Mouse (Mus musculus) midbrain, embryonic 12.5 days (tissue): ENCODE data around the gene Taf15. TPM values are rescaled to one million over a fixed set of nuclear protein-coding genes. Genes with fewer than 3 reads are reported as not detected.
A peak's percentile ranks its signal among the peaks of the same experiment; 100 is the strongest.

Experiments
- ATAC-seq: fragments of 200-750 bp; cut with Nextera tagmentation; 2 replicates; pipeline ENCODE4 v1.8.0; 2017; ENCODE audit warnings: low read depth, moderate TSS enrichment, moderate library complexity; ENCODE audit not compliant: low FRiP score
- H3K27ac ChIP-seq: fragments of 300-500 bp; sonication (generic); replicated peaks from 2 replicates; pipeline ENCODE4 v1.5.1; 2016; ENCODE audit warnings: mild to moderate bottlenecking
- H3K27me3 ChIP-seq: fragments of 300-500 bp; sonication (generic); 2 replicates; pipeline ENCODE4 v1.6.1; 2016; ENCODE audit warnings: mild to moderate bottlenecking
- H3K36me3 ChIP-seq: fragments of 300-500 bp; sonication (generic); 2 replicates; pipeline ENCODE4 v1.6.1; 2016
- H3K4me1 ChIP-seq: fragments of 300-500 bp; sonication (generic); 2 replicates; pipeline ENCODE4 v1.6.1; 2016
- H3K4me2 ChIP-seq: fragments of 300-500 bp; sonication (generic); replicated peaks from 2 replicates; pipeline ENCODE4 v1.6.1; 2016; ENCODE audit warnings: mild to moderate bottlenecking, moderate library complexity
- H3K4me3 ChIP-seq: fragments of 300-500 bp; sonication (generic); 2 replicates; pipeline ENCODE4 v1.5.1; 2016; ENCODE audit warnings: mild to moderate bottlenecking
- H3K9ac ChIP-seq: fragments of 300-500 bp; sonication (generic); replicated peaks from 2 replicates; pipeline ENCODE4 v1.6.1; 2016; ENCODE audit warnings: mild to moderate bottlenecking, moderate library complexity
- H3K9me3 ChIP-seq: fragments of 300-500 bp; sonication (generic); 2 replicates; pipeline ENCODE4 v1.6.1; 2016; ENCODE audit warnings: mild to moderate bottlenecking
- WGBS: fragments of 180-500 bp; shearing (Covaris S2); methylation state at CpG from one replicate; pipeline ENCODE4 v1.1.7; 2016; 5-methylcytosine and 5-hydroxymethylcytosine counted together
- polyA plus RNA-seq: library from polyadenylated mRNA; unstranded; fragments of >200 nt; fragmentation: Nextera tagmentation; extraction: Ambion mirVana; gene quantifications from 2 replicates; pipeline ENCODE4 v1.2.1, GENCODE M21; 2016

The Taf15 gene
- polyA plus RNA-seq, 1 experiment from 2014 or later: 17.0 TPM

GRCm38 (mm10) chr11:83443824-83444223 is 29.1 kb upstream of the Taf15 start:
- Histone ChIP-seq H3K9ac (no peak overlapping the region), H3K36me3 (no peaks in the 10 kb centered on the region), H3K4me3 (no peak overlapping the region), H3K9me3 (no peaks in the 10 kb centered on the region), H3K27ac (no peak overlapping the region), H3K27me3 (peaks cover 82% of the 10 kb centered on the region), H3K4me2 (no peak overlapping the region), H3K4me1 (peaks cover 23% of the 10 kb centered on the region)
- 12% methylated on average over 7 of the region's 7 CpGs for WGBS
- no peak for ATAC-seq

GRCm38 (mm10) chr11:83445001-83445400 is 27.9 kb upstream of the Taf15 start:
- H3K4me1 ChIP-seq: peaks cover 26% of the 10 kb centered on the region
- ATAC-seq: no peak
- no peaks in the 10 kb centered on the region for H3K9me3 ChIP-seq

GRCm38 (mm10) chr11:83447612-83448011 is 25.3 kb upstream of the Taf15 start:
- ATAC-seq: no peak
- Histone ChIP-seq H3K9me3 (no peaks in the 10 kb centered on the region), H3K27ac (no peak overlapping the region), H3K4me2 (no peak overlapping the region), H3K4me3 (no peak overlapping the region), H3K27me3 (peaks cover 71% of the 10 kb centered on the region), H3K4me1 (peaks cover 23% of the 10 kb centered on the region), H3K9ac (no peak overlapping the region), H3K36me3 (no peaks in the 10 kb centered on the region)
- WGBS: 83% methylated on average over 10 of the region's 10 CpGs

More at GRCm38 (mm10) chr11:83445001-83445400, 27.9 kb upstream of the Taf15 start:
- 29% methylated on average over 19 of the region's 19 CpGs for WGBS
- H3K27ac ChIP-seq: no peak overlapping the region
- H3K27me3 ChIP-seq: peaks cover 85% of the 10 kb centered on the region
- H3K4me2 ChIP-seq: peak overlapping the region; percentile 35; the same call in 1 of the 2 replicates
- H3K9ac ChIP-seq: no peak overlapping the region
- H3K36me3 ChIP-seq: no peaks in the 10 kb centered on the region
- H3K4me3 ChIP-seq: peak overlapping the region; percentile 18; the same call in 1 of the 2 replicates

DNA sequence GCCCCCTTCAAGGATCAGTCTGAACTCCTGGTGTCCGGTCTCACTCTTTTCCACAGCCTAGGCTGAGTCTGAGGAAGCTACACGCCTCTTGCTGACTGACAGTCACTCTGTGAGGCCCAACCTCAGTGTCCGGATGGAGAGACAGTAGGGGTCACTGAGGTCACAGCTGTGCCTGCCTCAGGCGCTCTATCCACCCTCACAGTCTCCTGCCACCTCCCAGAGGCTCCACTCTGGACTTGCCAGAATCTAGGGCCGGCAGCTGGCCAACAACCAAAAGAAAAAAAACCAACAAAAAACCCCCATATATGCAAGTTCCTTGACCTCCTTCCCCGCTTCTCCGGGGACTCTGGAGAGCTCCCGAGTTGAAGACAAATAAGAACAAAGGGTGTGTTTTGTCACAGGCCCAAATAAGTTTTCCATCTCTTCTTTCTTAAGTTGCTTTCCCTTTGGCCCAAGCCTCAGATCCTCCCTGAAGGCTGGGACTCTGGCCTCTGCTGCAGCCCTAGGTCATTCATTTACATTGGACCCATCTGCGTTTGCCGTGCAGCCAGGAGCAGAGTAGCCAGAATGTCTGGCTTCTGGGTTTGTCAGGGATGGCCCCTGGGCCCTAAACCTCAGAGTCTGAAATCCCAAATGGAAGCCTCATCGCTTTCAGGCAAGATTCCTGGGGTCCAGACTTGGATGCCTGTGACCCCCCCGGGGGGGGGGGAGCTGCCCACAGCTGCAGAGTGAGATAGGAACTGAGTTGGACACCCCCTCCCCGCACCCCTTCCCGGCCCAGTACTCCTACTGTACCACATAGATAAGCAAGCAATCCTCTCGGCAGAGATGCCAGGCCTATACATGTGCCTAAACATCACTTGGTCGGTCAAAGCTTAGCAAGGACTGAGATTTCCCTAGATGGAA is 24.6 kb upstream of the Taf15 start:
- H3K9me3 ChIP-seq: no peaks in the 10 kb centered on the region
- peaks cover 66% of the 10 kb centered on the region for H3K27me3 ChIP-seq
- no peak overlapping the region for H3K4me2 ChIP-seq
- ATAC-seq: no peak
- H3K9ac ChIP-seq: no peak overlapping the region
- H3K4me1 ChIP-seq: peaks cover 21% of the 10 kb centered on the region
- H3K36me3 ChIP-seq: no peaks in the 10 kb centered on the region
- H3K4me3 ChIP-seq: no peak overlapping the region
- WGBS: 50% methylated on average over 16 of the region's 16 CpGs
- no peak overlapping the region for H3K27ac ChIP-seq

DNA sequence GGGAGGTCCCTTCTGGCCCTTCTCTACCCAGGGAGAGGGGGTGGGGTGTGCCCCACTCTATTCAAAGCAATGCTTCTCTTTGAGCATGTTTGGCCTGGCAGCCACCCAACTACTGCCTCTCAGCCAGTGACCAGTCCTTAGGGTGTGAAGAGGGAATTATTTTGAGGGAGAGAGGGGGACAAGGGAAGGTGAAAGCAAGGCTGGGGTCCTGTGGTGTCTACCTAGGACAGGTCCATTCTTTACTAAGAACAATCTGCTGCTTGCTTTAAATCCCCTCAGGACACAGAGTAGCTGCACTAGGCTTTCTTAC is 24.0 kb upstream of the Taf15 start:
- Histone ChIP-seq H3K36me3 (no peaks in the 10 kb centered on the region), H3K4me3 (no peak overlapping the region), H3K9me3 (no peaks in the 10 kb centered on the region), H3K4me1 (peaks cover 19% of the 10 kb centered on the region), H3K4me2 (no peak overlapping the region), H3K27ac (no peak overlapping the region), H3K27me3 (peaks cover 60% of the 10 kb centered on the region), H3K9ac (no peak overlapping the region)
- no peak for ATAC-seq

DNA sequence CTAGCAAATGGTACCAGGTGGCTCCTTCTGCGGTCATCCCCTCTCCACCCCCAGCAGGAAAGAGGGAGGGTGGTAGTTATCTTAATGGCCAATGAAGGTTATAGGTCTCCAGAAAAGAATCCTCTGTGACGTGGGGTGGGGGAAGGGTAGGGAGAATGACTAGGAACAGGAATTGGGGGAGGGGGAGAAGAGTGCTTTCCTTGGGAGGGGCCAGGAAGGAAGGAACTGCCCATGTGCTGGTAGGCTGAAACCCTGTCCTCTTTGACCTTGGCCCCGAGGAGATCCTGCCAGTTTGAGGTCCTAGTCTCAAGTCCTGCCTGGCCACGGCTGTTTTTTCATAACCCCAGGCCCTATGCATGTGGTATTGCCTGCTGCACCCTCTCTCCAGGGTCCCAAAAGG is 23.6 kb upstream of the Taf15 start:
- Histone ChIP-seq H3K27me3 (peaks cover 56% of the 10 kb centered on the region), H3K9ac (no peak overlapping the region), H3K36me3 (no peaks in the 10 kb centered on the region), H3K4me1 (peaks cover 18% of the 10 kb centered on the region), H3K27ac (no peak overlapping the region), H3K4me2 (no peak overlapping the region), H3K9me3 (no peaks in the 10 kb centered on the region), H3K4me3 (no peak overlapping the region)
- ATAC-seq: no peak
- 70% methylated on average over 4 of the region's 4 CpGs for WGBS

DNA sequence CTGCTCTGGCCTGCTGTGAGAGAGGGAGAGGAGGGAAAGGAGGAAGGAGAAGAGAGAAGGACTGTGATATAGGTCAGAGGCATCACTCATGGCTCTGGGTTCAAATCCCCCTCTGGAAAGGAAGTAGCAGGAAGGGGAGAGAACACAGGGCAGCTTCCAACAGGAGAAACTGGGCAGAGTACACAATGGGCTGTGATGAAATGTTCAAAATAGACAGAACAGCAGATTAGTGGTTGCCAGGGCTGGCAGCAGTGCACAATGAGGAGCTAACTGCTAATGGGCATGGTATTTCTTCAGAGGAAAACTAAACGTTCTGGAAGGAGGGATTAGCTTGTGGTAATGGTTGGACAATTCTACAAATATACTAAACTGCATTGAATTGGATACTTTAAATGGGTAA is 22.3 kb upstream of the Taf15 start:
- H3K9me3 ChIP-seq: no peaks in the 10 kb centered on the region
- no peak overlapping the region for H3K9ac ChIP-seq
- H3K27ac ChIP-seq: no peak overlapping the region
- ATAC-seq: no peak
- H3K4me1 ChIP-seq: peaks cover 15% of the 10 kb centered on the region
- 19% methylated on average over 1 of the region's 1 CpGs for WGBS
- no peak overlapping the region for H3K4me2 ChIP-seq
- no peak overlapping the region for H3K4me3 ChIP-seq
- no peaks in the 10 kb centered on the region for H3K36me3 ChIP-seq
- peaks cover 56% of the 10 kb centered on the region for H3K27me3 ChIP-seq

GRCm38 (mm10) chr11:83451281-83451680 is 21.6 kb upstream of the Taf15 start:
- H3K4me2 ChIP-seq: no peak overlapping the region
- H3K27ac ChIP-seq: no peak overlapping the region
- peaks cover 15% of the 10 kb centered on the region for H3K4me1 ChIP-seq
- 91% methylated on average over 10 of the region's 10 CpGs for WGBS
- no peak overlapping the region for H3K4me3 ChIP-seq
- no peaks in the 10 kb centered on the region for H3K36me3 ChIP-seq
- ATAC-seq: no peak
- H3K27me3 ChIP-seq: peaks cover 56% of the 10 kb centered on the region
- H3K9me3 ChIP-seq: no peaks in the 10 kb centered on the region
- H3K9ac ChIP-seq: no peak overlapping the region

- Histone ChIP-seq H3K9me3 (no peaks in the 10 kb centered on the region), H3K4me1 (peaks cover 15% of the 10 kb centered on the region), H3K9ac (no peak overlapping the region), H3K36me3 (no peaks in the 10 kb centered on the region), H3K27ac (no peak overlapping the region), H3K4me2 (no peak overlapping the region), H3K27me3 (peaks cover 43% of the 10 kb centered on the region), H3K4me3 (no peak overlapping the region)
- 41% methylated on average over 4 of the region's 4 CpGs for WGBS
- ATAC-seq: no peak
These were observed 18.3 kb upstream of the Taf15 start for GRCm38 (mm10) chr11:83454548-83454947.

- H3K27me3 ChIP-seq: peaks cover 44% of the 10 kb centered on the region
- peaks cover 15% of the 10 kb centered on the region for H3K4me1 ChIP-seq
- H3K36me3 ChIP-seq: no peaks in the 10 kb centered on the region
- no peak for ATAC-seq
- no peak overlapping the region for H3K9ac ChIP-seq
- no peak overlapping the region for H3K4me2 ChIP-seq
- no peak overlapping the region for H3K27ac ChIP-seq
- no peaks in the 10 kb centered on the region for H3K9me3 ChIP-seq
- WGBS: 79% methylated on average over 3 of the region's 3 CpGs
- H3K4me3 ChIP-seq: no peak overlapping the region
These were observed 17.3 kb upstream of the Taf15 start for GRCm38 (mm10) chr11:83455608-83456007.

DNA sequence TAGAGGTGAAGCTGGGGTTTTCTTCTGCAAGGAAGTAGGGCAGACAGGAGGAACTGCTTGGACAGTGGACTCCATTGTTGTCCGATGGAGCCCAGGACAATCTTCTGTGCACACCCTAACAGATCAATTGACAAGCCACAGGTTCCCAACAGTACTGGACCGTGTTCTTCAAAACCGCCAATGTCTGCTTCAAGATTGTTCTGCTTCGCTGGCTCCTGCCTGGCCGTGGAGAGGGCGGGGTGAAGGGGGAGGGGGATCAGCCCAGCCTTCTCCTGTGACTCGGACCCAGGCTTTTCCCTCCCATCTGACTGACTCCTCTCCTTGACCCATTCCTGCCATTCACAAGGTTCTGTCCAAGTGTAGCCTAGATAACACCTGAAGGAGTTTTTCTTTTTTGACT is 15.6 kb upstream of the Taf15 start:
- Histone ChIP-seq H3K4me3 (no peak overlapping the region), H3K27ac (no peak overlapping the region), H3K4me2 (no peak overlapping the region), H3K4me1 (peaks cover 18% of the 10 kb centered on the region), H3K36me3 (no peaks in the 10 kb centered on the region), H3K9ac (no peak overlapping the region), H3K27me3 (peaks cover 61% of the 10 kb centered on the region), H3K9me3 (no peaks in the 10 kb centered on the region)
- no peak for ATAC-seq
- WGBS: 12% methylated on average over 7 of the region's 7 CpGs

- Histone ChIP-seq H3K4me2 (no peak overlapping the region), H3K36me3 (no peaks in the 10 kb centered on the region), H3K9me3 (no peaks in the 10 kb centered on the region), H3K9ac (no peak overlapping the region), H3K4me3 (no peak overlapping the region), H3K27ac (no peak overlapping the region), H3K27me3 (peaks cover 65% of the 10 kb centered on the region), H3K4me1 (peaks cover 26% of the 10 kb centered on the region)
- no peak for ATAC-seq
- 49% methylated on average over 9 of the region's 9 CpGs for WGBS
These were observed 14.8 kb upstream of the Taf15 start for GRCm38 (mm10) chr11:83457912-83458601.
